Mouse (Mus musculus) neural tube, embryonic 13.5 days (tissue): ENCODE measurements around the gene Iqcb1. TPM values are rescaled to one million over a fixed set of nuclear protein-coding genes. Genes with fewer than 3 reads are reported as not detected.

Source experiments
- ATAC-seq: fragments of 200-750 bp; cut with Nextera tagmentation; 2 replicates; pipeline ENCODE4 v1.8.0; 2017; ENCODE audit warnings: low read depth, mild to moderate bottlenecking, moderate TSS enrichment, moderate library complexity
- H3K27ac ChIP-seq: fragments of 300-500 bp; sonication (generic); replicated peaks from 2 replicates; pipeline ENCODE4 v1.5.1; 2015; ENCODE audit warnings: moderate library complexity, mild to moderate bottlenecking, inconsistent platforms
- H3K27me3 ChIP-seq: fragments of 300-500 bp; sonication (generic); 2 replicates; pipeline ENCODE4 v1.6.1; 2015; ENCODE audit warnings: mild to moderate bottlenecking, inconsistent platforms
- H3K36me3 ChIP-seq: fragments of 300-500 bp; sonication (generic); 2 replicates; pipeline ENCODE4 v1.6.1; 2015; ENCODE audit warnings: mild to moderate bottlenecking, inconsistent platforms
- H3K4me1 ChIP-seq: fragments of 300-500 bp; sonication (generic); replicated peaks from 2 replicates; pipeline ENCODE4 v1.6.1; 2015; ENCODE audit warnings: inconsistent platforms
- H3K4me2 ChIP-seq: fragments of 300-500 bp; sonication (generic); 2 replicates; pipeline ENCODE4 v1.6.1; 2015; ENCODE audit warnings: inconsistent platforms, mild to moderate bottlenecking, moderate library complexity
- H3K4me3 ChIP-seq: fragments of 300-500 bp; sonication (generic); 2 replicates; pipeline ENCODE4 v1.5.1; 2015; ENCODE audit warnings: mild to moderate bottlenecking, inconsistent platforms
- H3K9ac ChIP-seq: fragments of 300-500 bp; sonication (generic); 2 replicates; pipeline ENCODE4 v1.6.1; 2015; ENCODE audit warnings: moderate library complexity, mild to moderate bottlenecking, inconsistent platforms
- H3K9me3 ChIP-seq: fragments of 300-500 bp; sonication (generic); 2 replicates; pipeline ENCODE4 v1.6.1; 2016; ENCODE audit warnings: inconsistent platforms
- WGBS: fragments of 180-500 bp; shearing (Covaris S2); methylation state at CpG from one replicate; pipeline ENCODE4 v1.1.7; 2015; 5-methylcytosine and 5-hydroxymethylcytosine counted together
- polyA plus RNA-seq: library from polyadenylated mRNA; unstranded; fragments of >200 nt; fragmentation: Nextera tagmentation; extraction: Ambion mirVana; gene quantifications from 2 replicates; pipeline ENCODE4 v1.2.1, GENCODE M21; 2015

Iqcb1 gene
- polyA plus RNA-seq, 1 experiment from 2014 or later = 59.3 TPM

- no peak overlapping the region for H3K4me2 ChIP-seq
- peak; percentile 33; the same call in 1 of the 2 replicates for ATAC-seq
- H3K9ac ChIP-seq = no peak overlapping the region
- peaks cover 10% of the 10 kb centered on the region for H3K36me3 ChIP-seq
- no peaks in the 10 kb centered on the region for H3K9me3 ChIP-seq
- no peak overlapping the region for H3K4me3 ChIP-seq
- peaks cover 38% of the 10 kb centered on the region for H3K4me1 ChIP-seq
- H3K27me3 ChIP-seq = no peaks in the 10 kb centered on the region
- 27% methylated on average over 5 of the region's 5 CpGs for WGBS
- H3K27ac ChIP-seq = peak overlapping the region; percentile 69
Measured at GRCm38 (mm10) chr16:36882737-36883343, 54.7 kb downstream of the Iqcb1 start.

- no peak for ATAC-seq
- no peaks in the 10 kb centered on the region for H3K9me3 ChIP-seq
- 93% methylated on average over 4 of the region's 4 CpGs for WGBS
- H3K9ac ChIP-seq = no peak overlapping the region
- no peak overlapping the region for H3K27ac ChIP-seq
- no peak overlapping the region for H3K4me2 ChIP-seq
- no peaks in the 10 kb centered on the region for H3K27me3 ChIP-seq
- H3K36me3 ChIP-seq = peaks cover 27% of the 10 kb centered on the region
- no peak overlapping the region for H3K4me3 ChIP-seq
- peaks cover 23% of the 10 kb centered on the region for H3K4me1 ChIP-seq
Measured at GRCm38 (mm10) chr16:36884881-36885280, 56.7 kb downstream of the Iqcb1 start.

- no peak overlapping the region for H3K4me3 ChIP-seq
- peaks cover 35% of the 10 kb centered on the region for H3K36me3 ChIP-seq
- H3K4me1 ChIP-seq = peaks cover 19% of the 10 kb centered on the region
- no peak overlapping the region for H3K4me2 ChIP-seq
- no peak overlapping the region for H3K9ac ChIP-seq
- H3K27me3 ChIP-seq = no peaks in the 10 kb centered on the region
- 94% methylated on average over 11 of the region's 11 CpGs for WGBS
- H3K27ac ChIP-seq = no peak overlapping the region
- no peak for ATAC-seq
- H3K9me3 ChIP-seq = no peaks in the 10 kb centered on the region
Measured at GRCm38 (mm10) chr16:36885912-36886311, 57.7 kb downstream of the Iqcb1 start.

- Histone ChIP-seq H3K27ac (no peak overlapping the region), H3K27me3 (no peaks in the 10 kb centered on the region), H3K9ac (no peak overlapping the region), H3K4me1 (peaks cover 16% of the 10 kb centered on the region), H3K4me3 (no peak overlapping the region), H3K36me3 (peaks cover 48% of the 10 kb centered on the region), H3K9me3 (no peaks in the 10 kb centered on the region), H3K4me2 (no peak overlapping the region)
- no peak for ATAC-seq
- 89% methylated on average over 5 of the region's 5 CpGs for WGBS
Measured at GRCm38 (mm10) chr16:36887546-36887945, 59.4 kb downstream of the Iqcb1 start.

GRCm38 (mm10) chr16:36890559-36890958 is 62.4 kb downstream of the Iqcb1 start:
- no peaks in the 10 kb centered on the region for H3K27me3 ChIP-seq

GRCm38 (mm10) chr16:36891415-36891814 is 63.2 kb downstream of the Iqcb1 start:
- H3K4me3 ChIP-seq = no peak overlapping the region
- 95% methylated on average over 4 of the region's 4 CpGs for WGBS
- no peak overlapping the region for H3K4me2 ChIP-seq
- peaks cover 84% of the 10 kb centered on the region for H3K36me3 ChIP-seq
- no peaks in the 10 kb centered on the region for H3K4me1 ChIP-seq
- no peak overlapping the region for H3K27ac ChIP-seq
- no peak overlapping the region for H3K9ac ChIP-seq
- H3K27me3 ChIP-seq = no peaks in the 10 kb centered on the region
- H3K9me3 ChIP-seq = no peaks in the 10 kb centered on the region
- no peak for ATAC-seq

More at GRCm38 (mm10) chr16:36890559-36890958, 62.4 kb downstream of the Iqcb1 start:
- no peak overlapping the region for H3K4me2 ChIP-seq
- H3K9ac ChIP-seq = no peak overlapping the region
- no peak overlapping the region for H3K27ac ChIP-seq
- H3K36me3 ChIP-seq = peaks cover 76% of the 10 kb centered on the region
- H3K4me1 ChIP-seq = no peaks in the 10 kb centered on the region
- whole genome bisulfite sequencing = 94% methylated on average over 3 of the region's 3 CpGs
- ATAC-seq = no peak
- no peaks in the 10 kb centered on the region for H3K9me3 ChIP-seq
- no peak overlapping the region for H3K4me3 ChIP-seq

GRCm38 (mm10) chr16:36893317-36893716 is 65.1 kb downstream of the Iqcb1 start:
- Histone ChIP-seq H3K4me3 (no peak overlapping the region), H3K4me1 (no peaks in the 10 kb centered on the region), H3K27ac (no peak overlapping the region), H3K36me3 (peaks cover 88% of the 10 kb centered on the region), H3K4me2 (no peak overlapping the region), H3K9me3 (no peaks in the 10 kb centered on the region), H3K9ac (no peak overlapping the region), H3K27me3 (no peaks in the 10 kb centered on the region)
- 89% methylated on average over 10 of the region's 10 CpGs for WGBS
- no peak for ATAC-seq

GRCm38 (mm10) chr16:36896712-36897111 is 68.5 kb downstream of the Iqcb1 start:
- WGBS = 94% methylated on average over 6 of the region's 6 CpGs
- Histone ChIP-seq H3K4me2 (no peak overlapping the region), H3K36me3 (peaks cover 90% of the 10 kb centered on the region), H3K27ac (no peak overlapping the region), H3K9ac (no peak overlapping the region), H3K4me3 (no peak overlapping the region), H3K9me3 (no peaks in the 10 kb centered on the region), H3K4me1 (no peaks in the 10 kb centered on the region), H3K27me3 (no peaks in the 10 kb centered on the region)
- no peak for ATAC-seq

GRCm38 (mm10) chr16:36903156-36903555 is 75.0 kb downstream of the Iqcb1 start:
- Histone ChIP-seq H3K4me2 (no peak overlapping the region), H3K36me3 (peaks cover 76% of the 10 kb centered on the region), H3K9ac (no peak overlapping the region), H3K4me1 (no peaks in the 10 kb centered on the region), H3K27me3 (no peaks in the 10 kb centered on the region), H3K9me3 (no peaks in the 10 kb centered on the region), H3K4me3 (no peak overlapping the region), H3K27ac (no peak overlapping the region)
- ATAC-seq = no peak
- 85% methylated on average over 5 of the region's 5 CpGs for WGBS

- ATAC-seq = no peak
- H3K4me3 ChIP-seq = no peak overlapping the region
- H3K4me2 ChIP-seq = no peak overlapping the region
- no peaks in the 10 kb centered on the region for H3K9me3 ChIP-seq
- peaks cover 81% of the 10 kb centered on the region for H3K36me3 ChIP-seq
- no peak overlapping the region for H3K9ac ChIP-seq
- H3K4me1 ChIP-seq = no peaks in the 10 kb centered on the region
- no peaks in the 10 kb centered on the region for H3K27me3 ChIP-seq
- H3K27ac ChIP-seq = no peak overlapping the region
- 86% methylated on average over 10 of the region's 10 CpGs for WGBS
Measured at GRCm38 (mm10) chr16:36911909-36912308, 83.7 kb downstream of the Iqcb1 start.

- Histone ChIP-seq H3K9me3 (no peaks in the 10 kb centered on the region), H3K4me3 (no peak overlapping the region), H3K4me2 (no peak overlapping the region), H3K9ac (no peak overlapping the region), H3K4me1 (no peaks in the 10 kb centered on the region), H3K27ac (no peak overlapping the region), H3K36me3 (peaks cover 81% of the 10 kb centered on the region), H3K27me3 (no peaks in the 10 kb centered on the region)
- 94% methylated on average over 13 of the region's 13 CpGs for WGBS
- no peak for ATAC-seq
Measured at GRCm38 (mm10) chr16:36912311-36912710, 84.1 kb downstream of the Iqcb1 start.

GRCm38 (mm10) chr16:36914195-36914594 is 86.0 kb downstream of the Iqcb1 start:
- no peak for ATAC-seq
- no peak overlapping the region for H3K4me3 ChIP-seq
- no peak overlapping the region for H3K27ac ChIP-seq
- peaks cover 85% of the 10 kb centered on the region for H3K36me3 ChIP-seq
- no peaks in the 10 kb centered on the region for H3K27me3 ChIP-seq
- H3K4me2 ChIP-seq = no peak overlapping the region
- H3K9ac ChIP-seq = no peak overlapping the region
- H3K4me1 ChIP-seq = no peaks in the 10 kb centered on the region
- no peaks in the 10 kb centered on the region for H3K9me3 ChIP-seq
- 91% methylated on average over 5 of the region's 5 CpGs for WGBS

GRCm38 (mm10) chr16:36918505-36918904 is 90.3 kb downstream of the Iqcb1 start:
- Histone ChIP-seq H3K4me2 (no peak overlapping the region), H3K27me3 (no peaks in the 10 kb centered on the region), H3K4me1 (no peaks in the 10 kb centered on the region), H3K9me3 (no peaks in the 10 kb centered on the region), H3K27ac (no peak overlapping the region), H3K4me3 (no peak overlapping the region), H3K9ac (no peak overlapping the region), H3K36me3 (peaks cover 90% of the 10 kb centered on the region)
- ATAC-seq = no peak
- 93% methylated on average over 10 of the region's 10 CpGs for WGBS
